Mouse (Mus musculus) kidney, embryonic 14.5 days (tissue): ENCODE data around the gene Pim1. TPM values are rescaled to one million over a fixed set of nuclear protein-coding genes. Genes with fewer than 3 reads are reported as not detected.

ENCODE experiments used
- ATAC-seq: fragments of 200-750 bp; cut with Nextera tagmentation; 2 replicates; pipeline ENCODE4 v1.8.0; 2017; ENCODE audit warnings: moderate number of reproducible peaks, mild to moderate bottlenecking, moderate TSS enrichment, moderate library complexity; ENCODE audit not compliant: low FRiP score, low TSS enrichment
- H3K27ac ChIP-seq: fragments of 300-500 bp; sonication (generic); 2 replicates; pipeline ENCODE4 v1.5.1; 2014; ENCODE audit warnings: low read depth, mild to moderate bottlenecking, low read length, moderate library complexity, mixed read lengths
- H3K27me3 ChIP-seq: fragments of 300-500 bp; sonication (generic); 2 replicates; pipeline ENCODE4 v1.6.1; 2014; ENCODE audit warnings: mild to moderate bottlenecking, low read length; ENCODE audit not compliant: control insufficient read depth, insufficient read depth
- H3K36me3 ChIP-seq: fragments of 300-500 bp; sonication (generic); 2 replicates; pipeline ENCODE4 v1.6.1; 2014; ENCODE audit warnings: low read length, mixed read lengths; ENCODE audit not compliant: control insufficient read depth, insufficient read depth
- H3K4me1 ChIP-seq: fragments of 300-500 bp; sonication (generic); 2 replicates; pipeline ENCODE4 v1.6.1; 2014; ENCODE audit warnings: low read length, mixed read lengths; ENCODE audit not compliant: control insufficient read depth, insufficient read depth
- H3K4me2 ChIP-seq: fragments of 300-500 bp; sonication (generic); replicated peaks from 2 replicates; pipeline ENCODE4 v1.6.1; 2014; ENCODE audit warnings: low read depth, mild to moderate bottlenecking, low read length
- H3K4me3 ChIP-seq: fragments of 300-500 bp; sonication (generic); 2 replicates; pipeline ENCODE4 v1.5.1; 2014; ENCODE audit warnings: mild to moderate bottlenecking, low read length
- H3K9ac ChIP-seq: fragments of 300-500 bp; sonication (generic); 2 replicates; pipeline ENCODE4 v1.6.1; 2014; ENCODE audit warnings: low read depth, mild to moderate bottlenecking, low read length, moderate library complexity
- H3K9me3 ChIP-seq: fragments of 300-500 bp; sonication (generic); 2 replicates; pipeline ENCODE4 v1.6.1; 2016; ENCODE audit warnings: low read length; ENCODE audit not compliant: control insufficient read depth
- WGBS: fragments of 180-500 bp; shearing (Covaris S2); extraction: QIAGEN DNeasy Blood & Tissue Kit; methylation state at CpG from one replicate; pipeline ENCODE4 v1.1.7; 2014; 5-methylcytosine and 5-hydroxymethylcytosine counted together
- polyA plus RNA-seq: library from polyadenylated mRNA; unstranded; fragments of >200 nt; fragmentation: Nextera tagmentation; extraction: Ambion mirVana; gene quantifications from 2 replicates; pipeline ENCODE4 v1.2.1, GENCODE M21; 2014

Gene Pim1
- polyA plus RNA-seq, 1 experiment from 2014 or later, result 12.6 TPM

- H3K4me3 ChIP-seq, result no peak overlapping the region
- WGBS, result 76% methylated on average over 4 of the region's 4 CpGs
- no peak for ATAC-seq
- no peak overlapping the region for H3K9ac ChIP-seq
- no peaks in the 10 kb centered on the region for H3K27me3 ChIP-seq
- no peaks in the 10 kb centered on the region for H3K4me1 ChIP-seq
- no peaks in the 10 kb centered on the region for H3K36me3 ChIP-seq
- H3K9me3 ChIP-seq, result no peaks in the 10 kb centered on the region
- no peak overlapping the region for H3K4me2 ChIP-seq
- H3K27ac ChIP-seq, result no peak overlapping the region
These were observed 14.1 kb upstream of the Pim1 start for GRCm38 (mm10) chr17:29476461-29476860.

GRCm38 (mm10) chr17:29477357-29477756 is 13.2 kb upstream of the Pim1 start:
- no peak for ATAC-seq
- Histone ChIP-seq H3K4me1 (no peaks in the 10 kb centered on the region), H3K9me3 (peaks cover 1% of the 10 kb centered on the region; the same call in 1 of the 2 replicates), H3K36me3 (no peaks in the 10 kb centered on the region), H3K4me2 (no peak overlapping the region), H3K4me3 (no peak overlapping the region), H3K27me3 (no peaks in the 10 kb centered on the region), H3K27ac (no peak overlapping the region), H3K9ac (no peak overlapping the region)
- 92% methylated on average over 10 of the region's 10 CpGs for WGBS

- Histone ChIP-seq H3K27me3 (no peaks in the 10 kb centered on the region), H3K4me1 (no peaks in the 10 kb centered on the region), H3K36me3 (no peaks in the 10 kb centered on the region), H3K4me3 (no peak overlapping the region), H3K9ac (no peak overlapping the region), H3K27ac (no peak overlapping the region), H3K9me3 (peaks cover 6% of the 10 kb centered on the region; the same call in 1 of the 2 replicates), H3K4me2 (no peak overlapping the region)
- ATAC-seq, result no peak
- 88% methylated on average over 4 of the region's 4 CpGs for WGBS
These were observed 12.3 kb upstream of the Pim1 start for GRCm38 (mm10) chr17:29478271-29478670.

GRCm38 (mm10) chr17:29480256-29480655 is 10.3 kb upstream of the Pim1 start:
- Histone ChIP-seq H3K27ac (no peak overlapping the region), H3K36me3 (no peaks in the 10 kb centered on the region), H3K9ac (no peak overlapping the region), H3K4me1 (no peaks in the 10 kb centered on the region), H3K4me3 (no peak overlapping the region), H3K27me3 (no peaks in the 10 kb centered on the region), H3K4me2 (no peak overlapping the region), H3K9me3 (peaks cover 6% of the 10 kb centered on the region; the same call in 1 of the 2 replicates)
- ATAC-seq, result no peak
- WGBS, result 94% methylated on average over 2 of the region's 2 CpGs

- Histone ChIP-seq H3K27ac (no peak overlapping the region), H3K9me3 (peaks cover 6% of the 10 kb centered on the region; the same call in 1 of the 2 replicates), H3K4me3 (no peak overlapping the region), H3K4me1 (no peaks in the 10 kb centered on the region), H3K27me3 (no peaks in the 10 kb centered on the region), H3K36me3 (no peaks in the 10 kb centered on the region), H3K9ac (no peak overlapping the region), H3K4me2 (no peak overlapping the region)
- ATAC-seq, result no peak
- 93% methylated on average over 7 of the region's 7 CpGs for WGBS
These were observed 7.9 kb upstream of the Pim1 start for GRCm38 (mm10) chr17:29482632-29483031.

GRCm38 (mm10) chr17:29483282-29483681 is 7.3 kb upstream of the Pim1 start:
- 98% methylated on average over 2 of the region's 2 CpGs for WGBS
- H3K4me2 ChIP-seq, result no peak overlapping the region
- H3K4me1 ChIP-seq, result 0 out of 2 replicates have a peak, but pooled peaks cover under 1% of the 10 kb centered on the region
- H3K27ac ChIP-seq, result no peak overlapping the region
- H3K27me3 ChIP-seq, result no peaks in the 10 kb centered on the region
- H3K9ac ChIP-seq, result no peak overlapping the region
- ATAC-seq, result no peak
- peaks cover 6% of the 10 kb centered on the region; the same call in 1 of the 2 replicates for H3K9me3 ChIP-seq
- H3K36me3 ChIP-seq, result no peaks in the 10 kb centered on the region
- no peak overlapping the region for H3K4me3 ChIP-seq

- Histone ChIP-seq H3K27ac (no peak overlapping the region), H3K36me3 (no peaks in the 10 kb centered on the region), H3K4me1 (peaks cover 11% of the 10 kb centered on the region; the same call in 1 of the 2 replicates), H3K9me3 (peaks cover 6% of the 10 kb centered on the region; the same call in 1 of the 2 replicates), H3K9ac (no peak overlapping the region), H3K4me3 (no peak overlapping the region), H3K27me3 (no peaks in the 10 kb centered on the region), H3K4me2 (no peak overlapping the region)
- WGBS, result 91% methylated on average over 2 of the region's 2 CpGs
- ATAC-seq, result no peak
These were observed 6.1 kb upstream of the Pim1 start for GRCm38 (mm10) chr17:29484431-29484830.

- Histone ChIP-seq H3K36me3 (no peaks in the 10 kb centered on the region), H3K4me1 (peaks cover 13% of the 10 kb centered on the region; the same call in 1 of the 2 replicates), H3K9ac (no peak overlapping the region), H3K9me3 (peaks cover 6% of the 10 kb centered on the region; the same call in 1 of the 2 replicates), H3K27me3 (no peaks in the 10 kb centered on the region), H3K4me3 (no peak overlapping the region), H3K4me2 (no peak overlapping the region), H3K27ac (no peak overlapping the region)
- 77% methylated on average over 3 of the region's 3 CpGs for WGBS
- no peak for ATAC-seq
These were observed 5.0 kb upstream of the Pim1 start for GRCm38 (mm10) chr17:29485336-29486233.
